Mouse (Mus musculus) ovary, postnatal 36 days (tissue): ENCODE measurements around the gene Nudt15.

Experiments used
- DNase-seq: peaks from one replicate; pipeline ENCODE4 v3.0.0; 2022; ENCODE audit warnings: low spot score, mixed read lengths

Gene Nudt15

DNA sequence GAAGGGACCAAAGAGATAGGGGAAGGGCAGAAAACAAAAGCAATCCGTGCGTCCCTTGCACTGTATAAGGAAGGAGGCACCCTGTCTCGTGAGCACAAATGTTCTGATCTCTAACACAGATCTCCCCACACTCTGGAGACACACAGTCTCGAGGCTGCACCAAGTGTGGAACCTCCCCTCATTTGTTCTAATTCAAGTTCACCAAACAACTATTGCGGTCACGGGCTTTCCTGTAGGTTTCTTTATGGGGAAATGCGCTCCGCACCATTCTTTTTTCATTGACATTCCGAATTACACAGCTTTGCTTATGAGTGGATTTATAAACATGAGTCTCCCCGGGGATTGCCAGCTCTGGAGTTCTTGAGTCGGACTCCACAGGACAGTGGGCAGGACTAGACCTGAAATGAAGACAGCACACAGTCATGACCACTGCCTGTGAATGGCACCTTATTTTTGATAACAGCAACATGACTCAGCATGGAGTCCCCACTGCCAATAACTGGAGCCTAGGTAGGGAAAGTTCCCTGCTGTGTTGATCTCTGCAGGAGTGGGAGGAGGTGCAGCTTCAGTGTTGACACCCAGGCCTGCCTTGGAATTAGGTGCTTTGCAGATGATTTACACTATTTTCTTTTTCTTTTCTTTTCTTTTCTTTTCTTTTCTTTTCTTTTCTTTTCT lies 40.2 kb downstream of the Nudt15 start:
- no peak for DNase-seq

DNA sequence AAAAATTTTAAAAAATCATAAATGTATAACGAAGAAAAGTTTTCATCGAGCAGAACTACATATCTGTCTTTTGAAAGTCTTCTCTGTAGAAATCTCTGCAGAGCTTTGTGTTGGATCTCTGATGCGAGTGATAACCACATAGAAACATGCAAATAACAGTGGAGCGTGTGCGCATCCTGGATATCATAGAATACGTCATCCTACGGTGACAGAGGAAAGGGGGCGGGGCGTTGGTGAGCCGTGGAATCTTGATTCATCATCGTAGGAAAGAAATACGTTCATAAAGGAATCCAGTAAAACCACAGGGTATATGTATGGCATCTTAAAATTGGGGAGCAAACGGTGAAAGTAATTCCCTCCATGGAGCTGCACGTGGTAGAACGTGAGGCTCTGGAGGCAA lies 40.8 kb downstream of the Nudt15 start:
- DNase-seq: no peak

DNA sequence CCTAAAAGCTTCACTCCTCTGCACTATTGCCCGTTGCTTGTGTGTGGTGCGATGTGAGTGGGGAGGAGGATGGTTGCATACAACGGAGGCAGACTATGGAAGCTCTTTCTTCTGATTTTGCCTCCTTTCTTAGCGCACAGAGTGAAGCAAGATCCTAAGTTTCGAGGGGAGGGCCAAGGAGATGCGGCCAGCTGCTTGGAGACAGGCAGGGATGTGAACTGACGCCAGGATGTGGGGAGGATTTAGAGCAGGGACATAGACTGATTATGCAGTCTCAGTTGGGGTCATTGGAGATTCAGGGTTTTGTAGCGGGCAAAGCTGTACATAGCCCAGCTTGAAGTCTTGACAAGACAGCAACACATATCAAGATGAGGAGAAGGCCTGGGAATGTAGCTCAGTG lies 41.8 kb downstream of the Nudt15 start:
- DNase-seq: no peak

DNA sequence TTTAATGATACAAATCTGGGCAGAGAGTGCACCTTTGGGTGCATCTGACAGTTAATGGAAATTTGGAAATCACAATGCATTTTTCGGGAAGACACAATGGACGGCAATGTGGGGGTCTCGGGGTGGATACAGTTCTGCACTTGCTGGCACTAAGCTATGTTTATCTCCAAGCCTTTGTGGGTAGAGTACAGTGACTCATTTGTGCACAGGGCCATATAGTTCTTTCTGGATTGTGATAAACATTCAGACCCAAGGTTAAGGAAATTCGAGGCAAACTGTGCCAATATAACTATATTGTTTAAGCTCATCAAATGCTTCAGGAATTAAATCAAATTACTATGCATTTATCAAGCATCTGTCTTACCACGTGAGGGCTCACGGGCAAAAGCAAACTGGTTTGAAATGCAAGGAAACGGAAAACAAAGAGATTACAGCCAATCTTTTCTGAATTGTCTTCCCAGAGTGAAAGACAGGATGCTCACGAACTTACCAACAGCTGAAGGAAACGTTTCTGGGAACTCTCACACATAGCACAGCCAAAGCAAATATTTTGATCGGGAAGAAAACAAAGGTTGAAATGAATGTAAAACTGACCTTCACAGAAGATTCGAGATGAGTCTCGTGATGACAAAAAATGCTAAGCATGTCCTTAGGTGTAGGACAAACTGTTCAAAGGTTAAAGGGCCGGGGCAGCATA lies 44.7 kb downstream of the Nudt15 start:
- DNase-seq: no peak

DNA sequence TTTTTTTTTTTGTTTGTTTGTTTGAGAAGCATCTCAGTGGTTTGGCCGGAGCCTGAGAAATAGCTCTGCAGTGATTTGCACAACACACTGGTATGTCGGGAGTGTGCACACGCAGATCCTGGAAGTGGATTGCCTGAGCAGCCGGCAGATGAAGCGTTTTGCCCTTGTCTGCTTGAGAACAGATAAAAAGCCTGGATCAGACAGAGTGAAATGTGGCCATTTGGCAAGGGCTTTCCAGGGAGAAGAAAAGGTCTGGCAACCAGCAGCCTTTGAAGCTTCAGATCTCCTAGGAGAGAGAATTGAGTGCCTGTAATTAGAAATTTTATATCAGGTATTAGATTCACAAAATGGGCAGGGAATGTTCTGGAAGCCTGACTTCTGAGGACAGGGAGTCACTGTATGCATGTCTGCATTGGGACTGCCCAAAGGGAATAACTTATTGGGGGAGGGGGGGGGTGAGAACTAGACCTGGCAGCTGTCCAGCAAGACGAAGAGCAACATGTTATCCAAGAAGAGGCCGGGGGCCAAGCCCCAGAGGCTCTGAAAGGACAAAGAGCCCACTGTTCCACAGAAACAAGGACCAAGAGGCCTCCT lies 45.4 kb downstream of the Nudt15 start:
- DNase-seq: peak; percentile 31

DNA sequence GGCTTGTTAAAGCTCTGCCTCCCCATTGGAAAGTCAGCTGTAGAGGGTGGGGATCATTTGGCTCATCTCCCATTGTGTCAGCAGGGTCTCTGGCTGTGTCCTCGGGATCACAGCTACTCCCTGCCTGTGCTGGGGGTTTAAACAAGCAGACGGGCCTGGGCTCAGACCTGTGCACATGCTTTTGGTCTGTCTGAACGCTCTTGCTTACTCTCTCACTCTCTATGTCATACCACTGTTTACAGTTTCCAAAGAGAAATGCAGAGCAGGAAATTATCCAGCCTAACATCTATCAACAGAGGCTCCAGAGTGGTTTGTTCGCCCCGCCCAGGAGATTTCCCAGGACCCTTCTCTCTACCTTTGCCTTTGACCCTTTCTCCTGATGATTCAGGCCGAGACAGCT lies 46.3 kb downstream of the Nudt15 start:
- no peak for DNase-seq

DNA sequence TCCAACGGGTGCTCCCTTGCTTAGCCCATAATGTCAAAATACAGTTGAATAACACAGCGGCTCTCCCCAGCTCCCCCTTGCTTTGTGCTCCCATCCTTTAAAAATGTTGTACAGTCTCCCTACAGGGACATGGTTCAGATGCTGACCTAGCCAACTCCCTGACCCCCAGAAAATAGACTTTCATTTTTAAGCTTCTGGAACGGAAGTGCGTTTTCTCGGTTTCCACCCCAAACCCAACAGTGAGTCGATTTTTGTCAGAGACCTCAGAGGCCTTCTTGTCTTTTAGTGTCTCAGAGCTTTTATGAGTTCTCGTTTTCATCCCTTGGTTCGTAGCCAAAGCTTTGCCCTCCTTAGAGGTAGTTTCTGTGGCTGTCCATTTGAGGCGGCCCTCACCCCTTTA lies 46.8 kb downstream of the Nudt15 start:
- DNase-seq: no peak

DNA sequence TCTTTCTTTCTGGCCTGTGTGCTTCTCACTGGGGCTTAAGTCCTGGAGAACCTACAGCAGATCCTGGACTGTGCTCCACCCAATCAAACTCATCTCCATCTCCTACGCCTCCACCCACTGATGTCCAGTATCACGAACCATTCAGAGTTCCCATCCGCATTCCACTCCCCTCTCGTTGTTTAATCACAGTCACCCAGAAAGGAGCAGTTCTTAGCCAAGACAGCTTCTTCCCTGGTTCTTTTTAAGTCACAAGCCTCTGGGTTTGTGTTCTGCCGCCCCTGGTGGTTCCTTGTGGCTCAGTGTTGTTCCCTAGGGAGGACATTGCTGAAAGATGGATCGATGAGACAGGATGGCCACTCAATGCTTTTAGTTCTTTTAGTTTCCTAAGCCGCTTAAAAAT lies 52.3 kb downstream of the Nudt15 start:
- no peak for DNase-seq

DNA sequence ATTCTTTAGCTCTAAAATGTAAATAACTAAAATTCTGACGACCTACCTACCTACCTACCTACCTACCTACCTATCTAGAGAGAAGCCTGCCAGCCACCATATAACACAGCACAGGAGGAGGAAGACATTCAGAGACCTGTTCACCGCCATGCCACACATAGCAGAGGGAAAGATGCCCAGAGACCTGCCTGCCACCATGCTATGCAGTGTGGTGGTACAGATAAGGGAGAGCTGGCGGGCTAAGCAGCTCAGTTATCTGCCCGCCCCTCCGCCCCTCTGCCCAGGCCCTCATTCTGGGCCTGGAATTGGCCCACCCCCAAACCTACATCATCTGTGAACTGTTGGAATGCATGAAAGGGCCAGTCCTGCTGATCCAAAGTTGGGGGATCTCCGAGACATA lies 53.9 kb downstream of the Nudt15 start:
- no peak for DNase-seq

DNA sequence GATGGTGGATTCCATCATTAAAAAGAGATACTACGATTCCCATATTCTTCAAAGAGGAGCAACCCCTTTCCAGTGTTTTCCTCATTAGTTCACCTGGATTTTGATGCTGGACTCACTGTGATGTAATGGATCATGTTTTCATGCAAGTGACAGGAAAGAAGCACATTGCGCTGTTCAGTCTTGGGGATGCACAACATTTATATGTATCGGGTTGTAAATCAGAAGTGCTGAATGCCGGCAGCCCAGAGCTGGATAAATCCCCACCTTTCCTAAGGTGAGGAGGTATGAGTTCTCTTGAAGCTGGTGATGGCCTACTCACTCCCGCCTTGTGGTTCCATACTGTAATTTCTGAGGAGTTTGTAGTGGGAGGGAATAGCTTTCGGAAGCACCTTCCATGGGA lies 54.7 kb downstream of the Nudt15 start:
- no peak for DNase-seq

DNA sequence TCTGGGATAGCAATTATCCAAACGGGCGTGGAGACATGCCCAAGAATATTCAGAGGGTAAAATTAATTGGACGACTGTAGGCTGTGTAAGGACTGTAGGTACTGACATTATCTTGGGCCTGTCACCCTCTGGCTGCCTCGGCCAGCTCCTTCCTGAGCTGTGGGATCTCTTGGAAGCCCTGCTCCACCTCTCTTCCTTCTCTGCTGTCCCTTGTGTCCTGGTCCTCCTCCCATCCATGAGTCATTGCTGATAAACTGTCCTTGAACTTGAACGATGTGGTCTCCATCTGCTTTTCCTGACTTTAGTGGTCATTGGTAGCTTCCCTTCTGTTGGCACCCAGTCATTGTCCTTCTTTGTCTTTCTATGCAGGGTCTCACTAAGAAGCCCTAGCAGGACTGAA lies 61.4 kb downstream of the Nudt15 start:
- DNase-seq: no peak

DNA sequence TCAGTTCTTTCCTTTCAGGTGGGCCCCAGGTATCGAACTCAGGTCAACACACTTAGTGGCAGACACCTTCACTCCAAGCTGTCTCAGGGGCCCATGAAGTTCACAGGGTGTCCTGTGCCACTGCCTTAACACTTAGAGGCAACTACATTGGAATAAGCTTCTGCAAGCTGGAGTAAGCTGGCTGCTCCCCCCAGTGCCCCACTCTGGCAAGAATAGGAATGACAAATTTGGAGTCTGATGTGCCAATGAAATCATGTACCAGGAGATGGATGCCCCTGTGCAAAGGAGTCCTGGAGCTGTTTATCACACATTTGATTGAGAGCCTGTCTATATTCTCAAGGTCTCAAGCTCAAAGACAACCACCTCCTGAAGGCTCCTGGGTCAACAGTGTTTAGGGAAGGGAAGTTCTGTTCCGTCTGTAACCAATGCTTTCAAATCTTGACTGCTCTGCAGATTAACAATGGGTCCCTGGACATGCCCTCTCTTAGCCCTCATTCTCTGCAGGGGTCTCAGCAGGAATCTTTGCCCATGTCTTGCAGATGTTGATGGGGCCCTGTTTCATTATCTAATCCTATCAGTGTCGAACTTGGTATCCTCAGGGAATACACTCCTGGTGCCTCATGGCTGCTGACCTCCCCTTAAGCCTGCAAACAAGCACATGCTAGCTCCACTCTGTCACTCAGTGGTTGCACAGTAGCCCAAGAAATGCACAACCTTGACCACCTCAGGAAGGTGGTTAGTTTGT lies 63.5 kb downstream of the Nudt15 start:
- DNase-seq: no peak

DNA sequence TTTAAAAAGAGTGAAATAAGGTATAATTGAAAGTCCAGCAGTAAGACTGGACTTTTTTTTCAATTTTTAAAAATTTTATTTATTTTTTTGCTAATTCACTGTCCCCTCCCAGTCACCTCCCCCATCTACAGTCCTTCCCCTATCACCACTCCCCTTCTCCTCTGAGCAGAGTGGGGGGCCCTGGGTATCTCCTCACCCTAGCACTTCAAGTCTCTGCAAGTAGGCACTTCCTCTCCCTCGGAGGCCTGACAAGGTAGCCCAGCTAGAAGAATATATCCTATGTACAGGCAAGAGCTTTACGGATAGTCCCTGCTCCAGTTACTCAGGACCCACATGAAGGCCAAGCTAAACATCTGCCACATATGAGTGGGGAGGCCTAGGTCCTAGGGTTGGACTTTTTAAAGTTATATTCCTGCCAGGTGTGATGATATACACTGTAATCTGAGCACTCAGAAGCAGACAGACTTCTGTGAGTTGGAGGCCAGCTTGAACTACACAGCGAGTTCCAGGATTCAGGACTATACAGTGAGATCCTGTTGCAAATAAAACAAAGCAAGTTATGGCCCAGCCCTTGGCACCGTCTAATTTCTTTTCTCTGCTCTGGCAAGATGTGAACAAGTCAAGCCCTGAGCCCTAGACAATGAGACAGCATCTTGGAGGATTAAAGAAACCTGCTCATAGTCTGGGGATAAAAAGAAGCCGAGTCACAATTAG lies 64.4 kb downstream of the Nudt15 start:
- DNase-seq: no peak

DNA sequence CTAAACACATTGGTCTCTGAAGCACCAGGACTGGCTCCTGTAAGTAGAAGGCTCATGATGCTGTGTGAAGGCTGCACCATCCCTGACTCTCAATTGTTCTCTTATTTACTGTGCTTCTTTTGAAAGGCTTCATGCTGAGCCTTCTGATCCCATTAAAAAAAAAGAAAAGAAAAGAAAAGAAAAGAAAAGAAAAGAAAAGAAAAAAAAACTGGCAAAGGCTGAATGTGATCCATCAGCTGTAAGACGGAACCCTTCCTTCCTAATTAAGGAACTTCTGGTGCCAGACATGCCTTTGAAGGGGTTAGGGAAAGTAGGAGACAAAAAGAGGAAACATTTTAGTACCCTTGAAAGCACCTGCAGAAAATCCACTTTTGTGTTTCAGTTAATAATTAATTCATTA lies 68.3 kb downstream of the Nudt15 start:
- no peak for DNase-seq

DNA sequence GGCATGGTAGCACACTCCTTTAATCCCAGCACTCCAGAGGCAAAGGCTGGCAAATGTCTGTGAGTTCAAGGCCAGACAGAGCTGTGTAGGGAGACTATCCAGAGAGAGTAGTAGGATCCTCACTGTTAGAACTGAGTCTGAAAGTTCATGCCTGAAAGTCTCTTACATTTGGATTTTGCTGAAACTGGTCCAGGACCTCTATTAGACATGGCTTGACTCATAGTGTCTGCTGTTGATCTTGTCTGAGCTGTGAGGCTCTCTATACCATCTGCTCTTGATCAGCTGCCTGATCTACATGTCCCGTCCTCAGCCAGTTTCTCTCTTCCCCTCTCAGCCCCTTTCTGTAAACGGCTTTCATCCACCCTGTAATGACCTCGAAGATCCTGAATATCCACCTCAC lies 69.7 kb downstream of the Nudt15 start:
- no peak for DNase-seq

DNA sequence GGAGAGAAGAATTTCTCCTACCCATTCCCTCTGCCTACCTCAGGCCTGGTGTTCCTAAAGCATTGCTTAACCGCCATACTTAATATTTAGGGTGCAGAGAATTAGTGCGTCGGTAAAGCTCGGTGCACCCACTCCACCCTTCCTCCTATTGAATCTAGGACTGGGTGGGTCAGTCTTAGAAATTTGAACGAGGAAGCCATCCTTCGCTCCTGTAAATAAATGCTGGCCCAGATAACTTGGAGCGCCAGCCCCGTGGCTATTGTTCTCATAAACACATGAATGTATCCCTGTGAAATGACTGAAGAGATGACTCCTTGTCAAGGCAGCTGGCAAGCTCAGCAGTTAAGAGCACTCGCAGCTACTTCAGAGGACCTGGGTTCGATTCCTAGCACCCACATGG lies 71.0 kb downstream of the Nudt15 start:
- DNase-seq: no peak

DNA sequence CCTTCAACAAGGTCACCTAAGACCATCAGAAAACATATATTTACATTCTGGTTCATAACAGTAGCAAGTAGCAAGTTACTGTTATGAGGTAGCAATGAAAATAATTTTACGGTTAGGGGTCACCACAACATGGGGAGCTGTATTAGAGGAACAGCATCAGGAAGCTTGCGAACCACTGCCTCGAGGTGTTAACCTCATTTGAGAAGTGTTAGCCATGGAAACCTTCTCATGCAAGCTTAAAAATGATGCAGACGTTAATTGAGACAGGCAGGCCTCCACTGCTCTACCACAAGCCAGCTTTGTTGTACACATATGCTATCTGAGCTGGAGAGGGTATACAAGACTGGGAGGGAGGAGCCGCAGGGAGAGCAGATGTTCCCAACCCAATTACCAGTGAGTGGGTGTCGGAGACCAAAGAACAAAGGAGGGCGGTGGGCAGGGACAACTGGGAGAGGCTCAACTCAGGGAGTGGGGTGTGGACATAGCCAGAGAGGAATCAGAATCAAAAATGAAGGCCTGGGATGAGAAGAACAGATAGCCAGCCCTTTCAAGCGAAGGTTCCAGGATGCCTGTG lies 71.6 kb downstream of the Nudt15 start:
- no peak for DNase-seq

DNA sequence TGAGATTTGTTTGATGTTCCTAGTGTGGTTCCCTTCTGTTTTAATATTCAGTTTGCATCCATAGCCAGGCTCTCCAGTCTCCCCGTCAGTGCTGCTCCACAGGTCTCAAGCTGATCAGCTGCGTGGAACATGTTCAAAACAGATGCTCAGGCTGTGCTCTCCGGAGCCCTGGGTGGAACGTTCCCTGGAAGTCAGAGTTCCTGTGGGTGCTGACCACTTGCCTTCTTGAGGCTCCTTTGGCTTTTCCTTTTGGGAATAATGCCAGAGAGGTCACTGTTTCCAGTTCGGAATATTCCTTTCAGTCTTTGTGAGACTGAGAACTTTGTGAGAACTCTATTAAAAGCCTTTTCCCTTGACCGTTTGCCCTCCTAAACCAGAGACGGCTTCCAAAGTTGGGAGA lies 72.5 kb downstream of the Nudt15 start:
- DNase-seq: no peak

DNA sequence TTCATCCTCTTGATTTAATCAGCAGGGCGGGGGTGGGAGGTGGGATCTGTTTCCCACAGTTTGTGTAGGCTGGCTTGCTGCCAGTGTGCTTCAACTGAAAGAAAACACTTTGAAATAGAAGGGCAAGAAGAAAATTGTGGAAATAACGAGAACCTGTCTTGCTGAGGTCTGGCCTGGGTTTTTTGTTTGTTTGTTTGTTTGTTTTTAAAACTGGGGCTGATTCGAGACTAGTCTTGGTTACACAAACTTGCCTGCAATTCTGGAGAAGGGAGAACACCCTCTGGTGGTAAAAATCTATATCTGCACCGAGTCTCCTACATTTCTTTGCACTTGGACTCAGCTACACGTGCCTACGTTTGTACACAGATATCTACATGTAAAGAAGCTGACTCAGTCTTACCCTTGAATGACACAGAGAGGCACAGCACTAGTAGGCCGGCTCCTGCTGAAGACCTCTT lies 73.4 kb downstream of the Nudt15 start:
- DNase-seq: no peak

DNA sequence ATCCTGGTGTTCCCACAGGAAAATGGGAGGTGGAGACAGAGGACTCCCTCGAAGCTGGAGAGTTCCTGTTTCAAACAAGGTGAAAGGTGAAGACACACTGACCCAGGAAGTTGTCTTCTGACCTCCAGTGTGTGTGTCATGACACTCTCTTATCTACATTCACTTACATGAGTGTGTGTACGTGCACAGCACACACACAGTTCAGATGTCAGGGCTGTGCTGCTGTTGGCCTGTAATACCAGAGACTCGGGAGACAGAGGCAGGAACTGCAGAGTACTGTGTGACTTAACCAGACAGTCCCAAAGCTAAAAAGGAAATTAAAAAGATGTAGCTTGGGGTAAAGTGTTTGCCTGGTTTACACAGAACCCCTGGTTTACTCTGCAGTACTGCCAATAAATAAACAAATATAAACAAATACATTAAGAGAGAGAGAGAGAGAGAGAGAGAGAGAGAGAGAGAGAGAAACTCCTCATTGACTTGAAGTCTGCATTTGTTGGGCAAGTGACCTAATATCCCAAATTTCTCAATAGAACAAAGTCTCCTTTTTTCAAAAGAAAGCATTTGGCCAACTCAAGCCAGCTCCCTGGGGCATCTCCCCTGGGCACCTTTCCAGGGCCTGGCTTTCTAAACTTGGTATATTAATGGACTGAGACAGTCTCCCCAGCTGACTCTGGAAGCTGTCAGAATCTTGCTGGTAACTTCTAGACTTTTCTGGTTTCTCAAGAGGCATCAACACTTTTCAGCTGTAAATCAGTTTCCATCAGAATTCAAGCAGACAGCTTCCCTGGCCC lies 74.2 kb downstream of the Nudt15 start:
- peak; percentile 48 for DNase-seq

DNA sequence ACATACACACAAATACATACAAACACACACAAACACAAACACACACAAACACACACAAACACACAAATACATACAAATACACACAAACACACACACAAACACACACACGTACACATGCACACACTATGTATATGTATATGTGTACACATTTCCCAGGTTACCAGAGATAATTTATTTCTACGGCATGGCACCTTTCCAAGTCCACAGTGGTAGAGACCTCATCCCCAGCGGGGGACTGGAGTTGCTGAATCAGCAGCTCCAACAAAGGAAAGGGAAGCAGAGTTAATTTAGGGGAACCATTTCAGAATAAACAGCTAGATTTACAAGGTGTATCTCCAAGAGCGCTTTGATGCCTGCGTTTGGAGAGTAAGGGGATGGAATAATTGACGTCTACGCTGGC lies 75.8 kb downstream of the Nudt15 start:
- no peak for DNase-seq
